In the genomic region with DNA sequence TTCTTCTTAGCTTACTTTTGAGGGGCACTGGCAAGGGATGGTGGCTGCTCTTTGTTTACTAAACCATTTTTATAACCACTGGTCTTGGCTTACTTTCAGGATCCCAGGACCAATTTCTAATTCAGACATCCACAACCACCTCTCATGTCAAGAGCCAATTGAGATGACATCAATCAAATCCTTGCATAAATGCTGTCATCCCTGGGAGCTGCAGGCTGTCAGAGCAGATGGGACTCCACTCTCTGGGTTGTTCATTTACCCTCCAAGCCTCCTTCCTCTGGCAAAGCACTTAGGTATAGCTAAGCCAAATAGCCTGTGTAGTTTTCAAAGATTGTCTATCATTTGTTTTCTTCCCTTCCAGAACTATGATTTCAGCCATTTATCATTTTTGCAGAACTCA, we compare ENCODE assay signal across 19 mouse cellular contexts.
A peak's percentile ranks its signal among the peaks of the same experiment; 100 is the strongest.
DNase-seq lines count a peak whose midpoint lies in the region; ATAC-seq lines count a peak whose summit lies in the region.
"Had no signal": no experiment of that assay in that cellular context is flagged by ENCODE, and none has a peak within 500 bp of the region (broad histone marks: within the 10 kb centered on the region; RNA-seq: fewer than 3 reads in every experiment).

No protein-coding gene starts in this region.

- 0 out of 2 replicates have a peak, but pooled peaks cover 3% of the 10 kb centered on the region for H3K9me3 ChIP-seq in forebrain, embryonic 14.5 days (replicated peaks; ENCODE audit: control insufficient read depth, low read length)
- no peaks in the 10 kb centered on the region for H3K9me3 ChIP-seq in forebrain, embryonic 11.5 days (ENCODE audit: control insufficient read depth, low read length)
- peaks cover 4% of the 10 kb centered on the region; the same call in 1 of the 2 replicates for H3K9me3 ChIP-seq in hindbrain, embryonic 16.5 days (ENCODE audit: control insufficient read depth, low read length)
- H3K9me3 ChIP-seq: limb, embryonic 12.5 days; liver, embryonic 13.5 days; lung, embryonic 15.5 days had no signal

- H3K27me3 ChIP-seq in forebrain, embryonic 14.5 days (replicated peaks; ENCODE audit: control insufficient read depth, insufficient read depth, low read length), result no peaks in the 10 kb centered on the region
- no peaks in the 10 kb centered on the region for H3K27me3 ChIP-seq in forebrain, embryonic 11.5 days (ENCODE audit: control insufficient read depth, insufficient read depth, low read length)
- H3K27me3 ChIP-seq in hindbrain, embryonic 16.5 days (replicated peaks; ENCODE audit: control insufficient read depth, insufficient read depth, low read length), result no peaks in the 10 kb centered on the region
- H3K27me3 ChIP-seq: limb, embryonic 12.5 days; liver, embryonic 13.5 days; lung, embryonic 15.5 days had no signal

- no peak overlapping the region for H3K9ac ChIP-seq in forebrain, embryonic 14.5 days (ENCODE audit: low read length)
- H3K9ac ChIP-seq in forebrain, embryonic 11.5 days (ENCODE audit: low read length), result no peak overlapping the region
- no peak overlapping the region for H3K9ac ChIP-seq in hindbrain, embryonic 16.5 days (ENCODE audit: low read depth, low read length)
- H3K9ac ChIP-seq: limb, embryonic 12.5 days; liver, embryonic 13.5 days; lung, embryonic 15.5 days had no signal

- DNase-seq in forebrain, embryonic 14.5 days (ENCODE audit: low spot score), result peak; percentile 39
- DNase-seq in forebrain, embryonic 11.5 days (ENCODE audit: low spot score), result no peak
- DNase-seq in left cerebral cortex, postnatal 4 days, result peak; percentile 21
- no peak for DNase-seq in left cerebral cortex, postnatal 10 days (ENCODE audit: extremely low spot score in 1 of 2, low spot score in 2 of 2)
- DNase-seq in brain, embryonic 18.5 days (ENCODE audit: low read depth, low spot score), result peak; percentile 26
- DNase-seq in spleen, adult 18-20 months, result no peak
- DNase-seq in right cerebral cortex, postnatal 10 days (ENCODE audit: low spot score in 2 of 2), result no peak
- DNase-seq: adrenal gland, adult 2 months; cerebellum, adult 8-10 months; kidney, adult 11 months; kidney, postnatal 10 days; liver, embryonic 13.5 days; retina, postnatal 1 day; thymus, adult 18-20 months had no signal

- no peaks in the 10 kb centered on the region for H3K4me1 ChIP-seq in forebrain, embryonic 14.5 days (ENCODE audit: control insufficient read depth, insufficient read depth, low read length)
- no peaks in the 10 kb centered on the region for H3K4me1 ChIP-seq in forebrain, embryonic 11.5 days (replicated peaks; ENCODE audit: control insufficient read depth, insufficient read depth, low read length)
- no peaks in the 10 kb centered on the region for H3K4me1 ChIP-seq in hindbrain, embryonic 16.5 days (ENCODE audit: control insufficient read depth, insufficient read depth, low read depth, low read length)
- H3K4me1 ChIP-seq: limb, embryonic 12.5 days; liver, embryonic 13.5 days; lung, embryonic 15.5 days had no signal

- H3K27ac ChIP-seq in forebrain, embryonic 14.5 days (ENCODE audit: low read depth, low read length), result no peak overlapping the region
- H3K27ac ChIP-seq in forebrain, embryonic 11.5 days (ENCODE audit: low read depth, low read length), result no peak overlapping the region
- H3K27ac ChIP-seq in hindbrain, embryonic 16.5 days (ENCODE audit: low read depth, low read length), result no peak overlapping the region
- H3K27ac ChIP-seq: left cerebral cortex, adult 2 months; limb, embryonic 12.5 days; liver, embryonic 13.5 days; lung, embryonic 15.5 days; macrophage had no signal

- H3K4me2 ChIP-seq in forebrain, embryonic 14.5 days (ENCODE audit: low read length), result no peak overlapping the region
- no peak overlapping the region for H3K4me2 ChIP-seq in forebrain, embryonic 11.5 days (ENCODE audit: low read depth, low read length, severe bottlenecking)
- H3K4me2 ChIP-seq in hindbrain, embryonic 16.5 days (ENCODE audit: low read length), result no peak overlapping the region
- H3K4me2 ChIP-seq: limb, embryonic 12.5 days; liver, embryonic 13.5 days; lung, embryonic 15.5 days had no signal

- intact Hi-C loops in left cerebral cortex, postnatal 4 days (cut with DNase I), result no loop called here
- intact Hi-C loops in left cerebral cortex, postnatal 10 days (cut with DNase I), result no loop called here

- no peaks in the 10 kb centered on the region for H3K36me3 ChIP-seq in forebrain, embryonic 14.5 days (ENCODE audit: control insufficient read depth, insufficient read depth, low read length)
- no peaks in the 10 kb centered on the region for H3K36me3 ChIP-seq in forebrain, embryonic 11.5 days (ENCODE audit: control insufficient read depth, insufficient read depth, low read length)
- no peaks in the 10 kb centered on the region for H3K36me3 ChIP-seq in hindbrain, embryonic 16.5 days (ENCODE audit: control insufficient read depth, insufficient read depth, low read length)
- H3K36me3 ChIP-seq: limb, embryonic 12.5 days; liver, embryonic 13.5 days; lung, embryonic 15.5 days had no signal

- H3K4me3 ChIP-seq in forebrain, embryonic 14.5 days (ENCODE audit: low read depth, low read length), result no peak overlapping the region
- H3K4me3 ChIP-seq in forebrain, embryonic 11.5 days (ENCODE audit: low read depth, low read length), result no peak overlapping the region
- no peak overlapping the region for H3K4me3 ChIP-seq in hindbrain, embryonic 16.5 days (ENCODE audit: low read length)
- H3K4me3 ChIP-seq: left cerebral cortex, adult 2 months; limb, embryonic 12.5 days; liver, embryonic 13.5 days; lung, embryonic 15.5 days had no signal

- peak; percentile 58 for ATAC-seq in forebrain, embryonic 14.5 days
- ATAC-seq in forebrain, embryonic 11.5 days (replicated peaks; ENCODE audit: low FRiP score), result no peak; the same call in 1 of the 2 replicates
- peak; percentile 92; the same call in 1 of the 2 replicates for ATAC-seq in hindbrain, embryonic 16.5 days

Comparison
In these comparisons a context has a peak if more than half of its experiments do, and no peak if none do; other contexts are left out.
1. DNase-seq: peak in forebrain, embryonic 14.5 days (single experiment), left cerebral cortex, postnatal 4 days (single experiment) and brain, embryonic 18.5 days (single experiment); none in forebrain, embryonic 11.5 days (single experiment), left cerebral cortex, postnatal 10 days (0 of 2), spleen, adult 18-20 months (0 of 2) and right cerebral cortex, postnatal 10 days (0 of 2).